Mouse (Mus musculus): ENCODE measurements around the gene Nhlh1.

- no peak for TF ChIP-seq CTCF (IDR thresholded peaks at IDR 0.05; ENCODE audit: borderline replicate concordance, insufficient read depth, low read depth, low read length)
- TF ChIP-seq POLR2A (IDR thresholded peaks at IDR 0.05; ENCODE audit: borderline replicate concordance, insufficient read depth, low read length): no peak
Observed at GRCm38 (mm10) chr1:172027809-172028102, 29.6 kb downstream of the Nhlh1 start.
